Mouse (Mus musculus): Measurements from ENCODE around the gene Syp. TPM values are rescaled to one million over a fixed set of nuclear protein-coding genes. Genes with fewer than 3 reads are reported as not detected.

The Syp gene
- 87.9 and 88.4 TPM in 2 replicates for polyA plus RNA-seq (2015; fragmentation: Nextera tagmentation; extraction: Ambion mirVana)

DNA sequence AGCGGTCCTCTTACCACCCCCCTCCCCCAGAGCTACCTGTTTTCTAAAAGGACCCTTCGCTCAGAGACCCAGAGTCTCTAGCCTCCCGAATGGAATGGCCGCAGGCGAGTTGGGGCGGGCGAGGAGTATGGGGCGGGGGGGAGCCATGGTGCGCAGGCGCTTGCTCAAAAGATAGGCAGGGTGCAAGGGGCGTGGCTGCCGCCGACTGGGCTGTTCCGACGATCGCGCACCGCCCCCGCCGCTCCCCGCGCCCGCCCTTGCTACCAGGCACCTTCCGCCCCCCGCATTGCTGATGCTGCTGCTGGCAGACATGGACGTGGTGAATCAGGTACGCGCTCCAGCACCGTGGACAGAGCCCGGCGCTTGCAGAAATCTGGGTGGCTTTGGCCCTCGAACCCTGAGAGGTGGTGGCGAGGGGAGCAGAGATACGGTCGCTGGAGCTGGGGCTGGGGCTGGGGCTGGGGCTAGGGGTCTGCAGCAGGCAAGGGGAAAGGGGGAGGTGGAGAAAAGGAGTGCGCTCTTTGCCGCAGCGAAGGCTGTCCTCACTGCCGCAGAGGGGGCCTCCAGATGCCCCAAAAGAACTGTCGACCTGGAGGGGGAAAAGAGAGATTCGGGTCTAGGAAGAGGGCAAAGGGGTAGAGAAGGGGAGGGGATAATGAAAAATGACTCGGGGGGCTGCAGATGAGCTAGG is at the start of gene Syp:
Gene Syp (plus strand): TSS at position 71 of the 691 bp plus-strand sequence.
- ATAC-seq = peak; percentile 87
- WGBS = 20% methylated on average over 33 of the region's 42 CpGs
- Histone ChIP-seq H3K4me3 (replicated peaks) (peak within 1 kb of the TSS; percentile 53), H3K4me1 (replicated peaks) (peaks cover 7% of the 10 kb centered on the region), H3K9me3 (no peaks in the 10 kb centered on the region), H3K4me2 (replicated peaks) (peak within 1 kb of the TSS; percentile 70), H3K9ac (replicated peaks) (peak within 1 kb of the TSS; percentile 74), H3K36me3 (no peaks in the 10 kb centered on the region), H3K27ac (peak within 1 kb of the TSS; percentile 73), H3K27me3 (no peaks in the 10 kb centered on the region)

DNA sequence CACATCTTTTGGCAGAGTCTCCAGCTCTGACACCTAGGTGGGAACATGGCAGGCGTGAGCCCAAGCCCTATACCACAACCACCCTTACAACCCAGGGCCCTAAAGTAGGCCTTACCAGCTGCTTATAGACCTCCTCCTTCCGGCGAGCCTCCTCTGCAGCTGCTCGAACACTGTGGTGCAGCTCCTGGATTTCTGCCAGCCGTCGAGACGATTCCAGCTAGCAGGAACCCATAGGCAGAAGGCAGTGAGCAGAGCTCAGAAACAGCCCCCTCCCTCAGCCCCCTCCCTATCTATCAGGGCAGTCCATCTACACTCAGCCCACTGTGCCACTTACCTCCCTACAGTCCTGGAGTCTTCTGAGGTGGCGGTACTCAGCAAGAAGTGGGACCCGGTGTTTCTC is 42.9 kb upstream of the Syp start:
- Histone ChIP-seq H3K4me3 (replicated peaks) (no peak overlapping the region), H3K4me1 (replicated peaks) (no peaks in the 10 kb centered on the region), H3K36me3 (peaks cover 68% of the 10 kb centered on the region), H3K9me3 (no peaks in the 10 kb centered on the region), H3K27me3 (no peaks in the 10 kb centered on the region), H3K4me2 (replicated peaks) (no peak overlapping the region), H3K27ac (no peak overlapping the region), H3K9ac (replicated peaks) (no peak overlapping the region)
- no peak for ATAC-seq
- 92% methylated on average over 9 of the region's 9 CpGs for WGBS

DNA sequence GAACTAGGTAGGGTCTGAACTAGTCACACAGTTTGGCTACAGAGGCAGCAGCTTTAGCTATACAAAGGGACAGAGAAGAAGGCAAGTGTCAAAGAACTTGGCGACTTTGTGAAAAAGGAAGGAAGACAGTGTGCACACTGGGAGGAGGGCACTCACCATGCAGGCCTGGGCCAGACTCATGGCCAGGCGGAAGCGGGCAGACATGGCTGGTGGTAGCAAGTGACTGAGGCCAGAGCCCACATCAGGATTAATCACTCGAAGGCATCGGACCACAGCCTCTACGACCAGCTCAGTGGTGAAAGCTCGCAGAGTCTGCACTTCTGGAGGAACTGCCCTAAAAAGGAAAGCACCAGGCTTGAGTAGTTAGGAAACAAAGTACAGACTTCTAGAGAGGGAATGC is 34.3 kb upstream of the Syp start:
- H3K36me3 ChIP-seq = peaks cover 3% of the 10 kb centered on the region; the same call in 1 of the 2 replicates
- no peak overlapping the region for H3K27ac ChIP-seq
- no peak overlapping the region for H3K9ac ChIP-seq (replicated peaks)
- H3K4me3 ChIP-seq (replicated peaks) = no peak overlapping the region
- no peak for ATAC-seq
- peak overlapping the region; percentile 52 for H3K4me2 ChIP-seq (replicated peaks)
- no peaks in the 10 kb centered on the region; the same call in 1 of the 2 replicates for H3K9me3 ChIP-seq
- peaks cover 10% of the 10 kb centered on the region for H3K4me1 ChIP-seq (replicated peaks)
- H3K27me3 ChIP-seq = no peaks in the 10 kb centered on the region
- WGBS = 79% methylated on average over 7 of the region's 7 CpGs

DNA sequence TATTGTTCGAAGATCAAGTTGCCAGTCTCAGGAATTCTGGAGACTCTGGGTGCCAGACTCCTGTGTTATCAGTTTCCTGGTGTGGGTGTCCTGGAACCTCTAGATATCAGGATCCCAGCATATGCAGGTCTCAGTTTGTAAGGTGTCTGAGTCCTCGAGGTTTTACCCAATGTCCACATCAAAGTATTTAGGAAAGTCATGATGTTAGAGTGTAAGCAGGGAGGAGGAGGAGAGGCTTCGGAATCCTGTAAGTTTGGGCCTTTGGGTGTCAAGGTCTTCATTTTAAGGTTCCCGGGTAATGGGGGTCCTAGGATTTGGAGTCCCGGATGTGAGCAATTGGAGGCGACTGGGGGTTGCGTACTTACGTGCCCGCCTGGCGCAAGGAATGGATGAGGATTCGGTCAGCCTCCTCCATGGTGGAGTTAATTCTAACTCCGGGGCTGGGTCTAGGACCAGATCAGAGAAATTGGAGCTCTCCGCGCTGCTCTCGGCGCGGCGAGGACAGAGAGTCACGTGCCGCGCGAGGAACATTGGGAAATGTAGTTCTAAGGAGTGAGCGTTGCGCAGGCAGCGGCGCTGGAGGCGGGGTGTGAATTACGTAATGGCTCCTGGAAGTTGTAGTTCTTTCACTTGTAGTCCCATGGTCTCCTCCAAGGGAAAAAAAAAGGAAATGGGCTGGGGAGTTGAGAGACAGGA is 33.2 kb upstream of the Syp start, which contains the start of gene Ccdc22:
Gene Ccdc22 (minus strand): TSS at position 639 of the 696 bp plus-strand sequence.
- Histone ChIP-seq H3K4me3 (replicated peaks) (peak within 1 kb of the TSS; percentile 47), H3K27ac (peak within 1 kb of the TSS; percentile 17; the same call in 1 of the 2 replicates)

DNA sequence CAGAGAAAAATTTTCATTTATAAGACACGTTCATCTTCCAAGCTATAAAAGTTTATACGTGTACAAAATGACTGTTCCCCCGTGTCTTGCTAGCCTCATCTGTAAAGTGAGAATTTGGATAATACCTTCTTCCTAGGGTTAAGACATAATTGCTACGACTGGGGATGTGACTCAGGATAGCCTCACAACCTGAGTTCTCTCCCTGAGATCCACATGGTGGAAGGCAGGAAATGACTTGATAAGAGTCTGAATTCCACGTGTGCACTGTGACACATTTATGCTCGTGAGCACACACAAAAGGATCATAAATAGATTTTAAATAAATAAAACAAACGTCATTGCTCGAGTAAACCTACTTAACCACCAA is 32.7 kb upstream of the Syp start:
- Histone ChIP-seq H3K27me3 (no peaks in the 10 kb centered on the region), H3K27ac (no peak overlapping the region), H3K4me3 (replicated peaks) (no peak overlapping the region), H3K9ac (replicated peaks) (no peak overlapping the region), H3K4me1 (replicated peaks) (peaks cover 10% of the 10 kb centered on the region), H3K4me2 (replicated peaks) (no peak overlapping the region), H3K9me3 (no peaks in the 10 kb centered on the region; the same call in 1 of the 2 replicates), H3K36me3 (no peaks in the 10 kb centered on the region)
- WGBS = 48% methylated on average over 8 of the region's 8 CpGs
- ATAC-seq = peak; percentile 68

More for the DNA sequence above, 33.2 kb upstream of the Syp start, which contains the start of gene Ccdc22:
- H3K27me3 ChIP-seq = no peaks in the 10 kb centered on the region
- peak within 1 kb of the TSS; percentile 37 for H3K9ac ChIP-seq (replicated peaks)
- H3K4me2 ChIP-seq (replicated peaks) = peak within 1 kb of the TSS; percentile 52
- peak; percentile 97 for ATAC-seq
- no peaks in the 10 kb centered on the region for H3K36me3 ChIP-seq
- WGBS = 23% methylated on average over 28 of the region's 28 CpGs
- H3K9me3 ChIP-seq = no peaks in the 10 kb centered on the region; the same call in 1 of the 2 replicates
- peaks cover 10% of the 10 kb centered on the region for H3K4me1 ChIP-seq (replicated peaks)

DNA sequence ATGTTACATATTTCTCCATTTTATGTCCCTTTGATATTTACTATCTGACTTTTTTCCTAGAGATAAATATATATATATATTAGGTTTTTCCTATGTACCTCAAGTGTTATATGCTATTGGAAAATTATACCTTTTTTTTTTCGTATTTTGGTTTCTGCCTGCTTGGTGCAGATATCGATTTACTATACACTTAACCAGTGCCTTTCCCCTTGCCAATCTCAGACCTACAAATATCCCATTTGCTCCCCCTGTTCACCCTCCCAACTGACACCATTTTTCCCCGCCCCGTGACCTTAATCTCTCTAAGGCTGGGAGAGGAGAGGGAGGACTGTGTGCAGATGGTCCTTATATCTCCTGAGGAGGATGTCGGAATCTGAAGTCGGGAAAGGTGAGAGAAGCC is 31.5 kb upstream of the Syp start, which contains the start of gene Cacna1f:
Gene Cacna1f (plus strand): TSS at position 301 of the 400 bp plus-strand sequence.
- no peak within 1 kb of the TSS for H3K4me2 ChIP-seq (replicated peaks)
- no peak for ATAC-seq

DNA sequence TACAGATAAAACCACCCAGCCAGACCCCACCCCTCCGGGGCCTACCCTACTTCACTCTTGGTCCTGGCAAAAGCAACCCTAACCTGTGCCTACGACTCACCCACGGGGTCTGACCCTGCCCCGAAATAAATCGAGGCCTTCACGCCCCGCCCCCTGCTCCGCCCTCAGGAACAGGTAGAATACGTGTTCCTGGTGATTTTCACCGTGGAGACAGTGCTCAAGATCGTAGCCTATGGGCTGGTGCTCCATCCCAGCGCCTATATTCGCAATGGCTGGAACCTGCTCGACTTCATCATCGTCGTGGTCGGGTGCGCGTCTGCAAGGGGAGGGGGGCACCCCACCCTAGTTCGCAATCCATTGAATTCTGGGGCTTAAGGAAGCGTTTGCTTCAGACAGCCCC is 28.2 kb upstream of the Syp start:
- peak overlapping the region; percentile 65 for H3K9ac ChIP-seq (replicated peaks)
- no peak overlapping the region for H3K27ac ChIP-seq
- H3K4me3 ChIP-seq (replicated peaks) = peak overlapping the region; percentile 39
- H3K36me3 ChIP-seq = no peaks in the 10 kb centered on the region
- WGBS = 23% methylated on average over 21 of the region's 21 CpGs
- ATAC-seq = peak; percentile 22; the same call in 1 of the 2 replicates
- no peaks in the 10 kb centered on the region for H3K4me1 ChIP-seq (replicated peaks)
- no peaks in the 10 kb centered on the region for H3K27me3 ChIP-seq
- peak overlapping the region; percentile 63 for H3K4me2 ChIP-seq (replicated peaks)
- H3K9me3 ChIP-seq = no peaks in the 10 kb centered on the region

More for the DNA sequence above, 31.5 kb upstream of the Syp start, which contains the start of gene Cacna1f:
- H3K9ac ChIP-seq (replicated peaks) = no peak within 1 kb of the TSS
- peaks cover 10% of the 10 kb centered on the region for H3K4me1 ChIP-seq (replicated peaks)
- 74% methylated on average over 6 of the region's 6 CpGs for WGBS
- no peaks in the 10 kb centered on the region for H3K36me3 ChIP-seq
- no peak within 1 kb of the TSS for H3K27ac ChIP-seq
- H3K27me3 ChIP-seq = no peaks in the 10 kb centered on the region
- H3K9me3 ChIP-seq = no peaks in the 10 kb centered on the region
- H3K4me3 ChIP-seq (replicated peaks) = no peak within 1 kb of the TSS

DNA sequence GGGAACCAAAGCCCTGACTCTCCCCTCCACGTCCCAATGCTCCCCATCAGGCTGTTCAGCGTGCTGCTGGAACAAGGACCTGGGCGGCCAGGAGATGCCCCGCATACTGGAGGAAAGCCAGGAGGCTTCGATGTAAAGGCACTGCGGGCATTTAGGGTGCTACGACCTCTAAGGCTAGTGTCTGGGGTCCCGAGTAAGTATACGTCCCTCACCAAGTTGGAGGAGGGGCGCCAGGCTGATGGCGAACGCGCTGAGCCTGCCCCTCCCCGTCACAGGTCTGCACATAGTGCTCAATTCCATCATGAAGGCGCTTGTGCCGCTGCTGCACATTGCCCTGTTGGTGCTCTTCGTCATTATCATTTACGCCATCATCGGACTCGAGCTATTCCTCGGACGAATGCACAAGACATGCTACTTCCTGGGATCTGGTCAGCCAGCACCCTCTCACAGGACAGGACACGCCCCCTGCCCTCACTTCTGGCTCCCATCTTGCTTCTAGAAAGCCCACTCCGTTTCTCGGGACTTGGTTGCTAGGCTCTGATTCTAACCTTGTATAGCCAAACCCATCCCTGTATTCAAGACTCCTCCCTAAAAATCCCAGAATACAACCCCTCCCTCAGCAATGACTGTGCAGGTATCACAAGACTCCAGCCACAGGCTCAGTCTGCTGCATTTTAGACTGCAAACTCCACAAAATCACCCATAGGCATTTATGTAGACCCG is 27.6 kb upstream of the Syp start:
- Histone ChIP-seq H3K4me1 (replicated peaks) (no peaks in the 10 kb centered on the region), H3K36me3 (no peaks in the 10 kb centered on the region), H3K27me3 (no peaks in the 10 kb centered on the region), H3K9me3 (no peaks in the 10 kb centered on the region), H3K9ac (replicated peaks) (peak overlapping the region; percentile 65), H3K4me2 (replicated peaks) (peak overlapping the region; percentile 63), H3K27ac (no peak overlapping the region), H3K4me3 (replicated peaks) (peak overlapping the region; percentile 39)
- peak; percentile 53 for ATAC-seq
- 29% methylated on average over 26 of the region's 26 CpGs for WGBS

DNA sequence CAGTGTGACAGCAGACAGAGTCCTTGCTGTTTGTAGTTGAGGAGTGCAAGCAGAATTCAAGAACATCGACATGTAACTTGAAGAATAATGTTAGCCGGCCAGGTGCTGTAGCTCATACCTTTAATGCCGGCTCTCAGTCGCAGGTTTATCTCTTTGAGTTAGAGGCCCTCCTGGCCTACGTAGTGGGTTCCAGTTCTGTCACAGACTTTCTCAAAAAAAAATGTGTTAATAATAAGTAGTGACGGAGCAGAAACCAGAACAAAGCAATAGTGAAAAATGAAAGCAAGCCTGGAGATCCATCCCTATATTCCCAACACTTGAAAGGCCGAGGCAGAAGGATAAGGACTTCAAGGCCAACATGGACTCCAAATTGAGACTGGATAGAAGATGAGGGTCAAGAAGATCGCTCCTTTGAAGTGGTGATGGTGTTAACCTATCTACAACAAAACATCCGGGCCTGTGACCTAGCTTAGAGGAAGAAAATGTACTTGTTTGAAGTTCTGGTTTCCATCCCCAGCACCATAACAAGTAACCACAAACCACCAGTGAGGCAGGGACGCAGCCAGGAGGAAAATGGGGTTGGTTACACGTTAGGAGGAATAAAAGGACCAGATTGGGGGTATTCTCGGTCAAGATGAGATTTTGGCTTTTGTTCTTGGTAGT is 20.3 kb upstream of the Syp start:
- no peak overlapping the region for H3K9ac ChIP-seq (replicated peaks)
- H3K4me2 ChIP-seq (replicated peaks) = no peak overlapping the region
- H3K27me3 ChIP-seq = no peaks in the 10 kb centered on the region
- no peak overlapping the region for H3K27ac ChIP-seq
- H3K36me3 ChIP-seq = no peaks in the 10 kb centered on the region
- WGBS = 79% methylated on average over 12 of the region's 12 CpGs
- no peaks in the 10 kb centered on the region for H3K9me3 ChIP-seq
- ATAC-seq = no peak
- no peaks in the 10 kb centered on the region for H3K4me1 ChIP-seq (replicated peaks)
- H3K4me3 ChIP-seq (replicated peaks) = no peak overlapping the region

DNA sequence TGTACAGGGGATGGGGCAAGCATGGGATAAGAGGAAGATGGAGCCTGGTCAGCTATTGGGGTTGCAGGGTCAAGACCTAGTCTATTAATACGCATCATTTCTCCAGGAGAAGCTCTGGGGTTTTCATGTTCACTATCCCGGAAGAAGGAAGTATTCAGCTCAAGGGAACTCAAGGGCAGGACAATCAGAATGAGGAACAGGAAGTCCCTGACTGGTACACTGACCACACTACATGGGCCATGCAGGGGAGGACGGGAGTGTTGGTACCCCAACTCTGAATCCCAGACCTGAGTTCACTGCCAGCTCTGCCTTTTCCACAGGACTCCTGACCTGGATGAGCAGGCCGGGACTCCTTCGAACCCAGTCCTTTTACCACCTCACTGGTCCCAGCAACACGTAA is 5.7 kb upstream of the Syp start:
- no peak for ATAC-seq
- Histone ChIP-seq H3K27me3 (no peaks in the 10 kb centered on the region), H3K9me3 (peaks cover 3% of the 10 kb centered on the region; the same call in 1 of the 2 replicates), H3K27ac (no peak overlapping the region), H3K9ac (replicated peaks) (no peak overlapping the region), H3K4me3 (replicated peaks) (no peak overlapping the region), H3K4me1 (replicated peaks) (no peaks in the 10 kb centered on the region), H3K36me3 (no peaks in the 10 kb centered on the region), H3K4me2 (replicated peaks) (no peak overlapping the region)
- 86% methylated on average over 6 of the region's 6 CpGs for whole genome bisulfite sequencing

DNA sequence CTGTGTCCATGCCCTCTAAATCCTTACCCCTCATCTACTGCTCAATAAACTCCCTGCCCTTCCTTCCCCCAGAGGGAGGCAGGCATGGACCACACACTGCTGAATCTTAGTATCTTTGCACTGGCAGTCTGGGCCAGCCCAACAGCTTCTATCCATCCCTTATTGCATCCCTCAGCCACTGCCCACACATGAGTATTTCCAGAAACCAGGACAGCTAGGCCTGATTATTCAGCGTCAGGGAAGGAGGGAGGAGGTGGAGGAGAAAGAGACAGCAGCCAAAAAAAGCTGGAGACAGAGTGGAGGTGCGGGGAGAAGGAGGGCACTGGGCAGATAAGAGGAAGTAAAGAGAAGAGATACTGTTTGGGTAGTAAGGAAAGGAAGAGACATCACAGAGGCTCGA is 3.2 kb upstream of the Syp start:
- H3K9ac ChIP-seq (replicated peaks) = no peak overlapping the region
- no peak overlapping the region for H3K27ac ChIP-seq
- H3K36me3 ChIP-seq = no peaks in the 10 kb centered on the region
- H3K4me3 ChIP-seq (replicated peaks) = no peak overlapping the region
- no peak for ATAC-seq
- no peaks in the 10 kb centered on the region for H3K9me3 ChIP-seq
- no peaks in the 10 kb centered on the region for H3K27me3 ChIP-seq
- no peak overlapping the region for H3K4me2 ChIP-seq (replicated peaks)
- 76% methylated on average over 3 of the region's 3 CpGs for WGBS
- H3K4me1 ChIP-seq (replicated peaks) = no peaks in the 10 kb centered on the region
